Mouse (Mus musculus): Measurements from ENCODE around the gene Helq. TPM values are rescaled to one million over a fixed set of nuclear protein-coding genes. Genes with fewer than 3 reads are reported as not detected.

Helq gene
- total and polyA plus RNA-seq, 2 experiments from 2014 or later = 9.4 to 11.1 TPM

DNA sequence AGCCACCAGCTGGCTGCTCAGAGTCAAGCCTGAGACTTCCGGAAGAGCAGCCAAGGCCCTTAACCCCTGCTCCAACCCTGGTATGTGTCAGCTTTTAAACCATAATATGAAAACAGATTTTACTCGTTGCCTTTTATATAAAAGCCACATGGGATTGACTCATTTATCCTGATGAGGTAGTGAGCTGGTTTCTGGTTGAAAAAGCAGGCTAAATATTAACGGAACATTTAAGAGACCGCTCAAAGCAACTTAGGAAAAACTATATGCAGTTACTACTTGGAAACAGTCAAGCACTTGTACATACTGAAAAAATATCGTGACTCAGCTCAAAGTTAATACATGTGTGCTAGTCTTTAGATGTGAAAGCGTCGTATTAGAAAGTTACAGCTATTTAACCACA lies 6.1 kb downstream of the Helq start:
- Histone ChIP-seq H3K9me3 (ENCODE audit: low read length) (no peaks in the 10 kb centered on the region), H3K27ac (no peak overlapping the region), H3K36me3 (ENCODE audit: insufficient read depth, low read length) (peaks cover 54% of the 10 kb centered on the region), H3K4me1 (ENCODE audit: insufficient read depth, low read length) (no peaks in the 10 kb centered on the region), H3K4me2 (ENCODE audit: low read depth, low read length) (no peak overlapping the region), H3K4me3 (ENCODE audit: low read length) (no peak overlapping the region), H3K27me3 (ENCODE audit: insufficient read depth, low read length) (no peaks in the 10 kb centered on the region), H3K9ac (replicated peaks; ENCODE audit: low read length) (no peak overlapping the region)
- TF ChIP-seq CTCF (IDR thresholded peaks at IDR 0.05; ENCODE audit: low read depth) = no peak
- 85% methylated on average over 7 of the region's 7 CpGs for WGBS
- DNase-seq (ENCODE audit: low spot score) = no peak
- ATAC-seq = no peak

GRCm38 (mm10) chr5:100787527-100787926 lies 10.9 kb downstream of the Helq start:
- H3K9ac ChIP-seq (replicated peaks; ENCODE audit: low read length) = no peak overlapping the region

DNA sequence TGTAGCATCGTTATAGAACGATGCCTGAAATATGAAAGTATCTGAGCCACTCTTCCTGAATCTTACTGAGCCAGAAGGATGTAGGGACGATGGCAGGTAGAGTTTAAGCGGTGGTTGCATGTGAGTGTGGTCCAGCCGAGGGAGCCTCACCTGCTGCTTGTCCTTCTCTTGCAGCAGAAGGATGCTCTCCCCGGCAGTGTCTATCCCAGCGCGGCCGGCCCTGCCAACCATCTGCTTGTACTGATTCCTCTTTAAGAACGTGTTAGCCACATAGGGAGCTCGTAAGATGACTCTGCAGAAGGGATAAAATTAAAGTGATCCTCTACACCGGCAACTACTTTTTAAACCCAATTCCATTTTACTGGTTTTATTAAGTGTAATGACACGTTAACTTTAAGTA lies 19.4 kb downstream of the Helq start:
- peaks cover 59% of the 10 kb centered on the region for H3K36me3 ChIP-seq (ENCODE audit: insufficient read depth, low read length)
- H3K9ac ChIP-seq (replicated peaks; ENCODE audit: low read length) = no peak overlapping the region
- ATAC-seq (no peak), DNase-seq (ENCODE audit: low spot score) (no peak)
- H3K9me3 ChIP-seq (ENCODE audit: low read length) = no peaks in the 10 kb centered on the region
- WGBS = 96% methylated on average over 13 of the region's 13 CpGs
- H3K27me3 ChIP-seq (ENCODE audit: insufficient read depth, low read length) = no peaks in the 10 kb centered on the region
- H3K27ac ChIP-seq = no peak overlapping the region
- TF ChIP-seq CTCF (IDR thresholded peaks at IDR 0.05; ENCODE audit: low read depth) = no peak
- H3K4me3 ChIP-seq (ENCODE audit: low read length) = no peak overlapping the region
- no peaks in the 10 kb centered on the region for H3K4me1 ChIP-seq (ENCODE audit: insufficient read depth, low read length)
- H3K4me2 ChIP-seq (ENCODE audit: low read depth, low read length) = no peak overlapping the region

More at GRCm38 (mm10) chr5:100787527-100787926, 10.9 kb downstream of the Helq start:
- H3K36me3 ChIP-seq (ENCODE audit: insufficient read depth, low read length) = peaks cover 55% of the 10 kb centered on the region
- 90% methylated on average over 9 of the region's 9 CpGs for WGBS
- ATAC-seq (no peak), DNase-seq (ENCODE audit: low spot score) (no peak)
- H3K4me2 ChIP-seq (ENCODE audit: low read depth, low read length) = no peak overlapping the region
- H3K27ac ChIP-seq = no peak overlapping the region
- H3K4me3 ChIP-seq (ENCODE audit: low read length) = no peak overlapping the region
- no peak for TF ChIP-seq CTCF (IDR thresholded peaks at IDR 0.05; ENCODE audit: low read depth)
- H3K27me3 ChIP-seq (ENCODE audit: insufficient read depth, low read length) = no peaks in the 10 kb centered on the region
- H3K9me3 ChIP-seq (ENCODE audit: low read length) = no peaks in the 10 kb centered on the region
- H3K4me1 ChIP-seq (ENCODE audit: insufficient read depth, low read length) = no peaks in the 10 kb centered on the region

DNA sequence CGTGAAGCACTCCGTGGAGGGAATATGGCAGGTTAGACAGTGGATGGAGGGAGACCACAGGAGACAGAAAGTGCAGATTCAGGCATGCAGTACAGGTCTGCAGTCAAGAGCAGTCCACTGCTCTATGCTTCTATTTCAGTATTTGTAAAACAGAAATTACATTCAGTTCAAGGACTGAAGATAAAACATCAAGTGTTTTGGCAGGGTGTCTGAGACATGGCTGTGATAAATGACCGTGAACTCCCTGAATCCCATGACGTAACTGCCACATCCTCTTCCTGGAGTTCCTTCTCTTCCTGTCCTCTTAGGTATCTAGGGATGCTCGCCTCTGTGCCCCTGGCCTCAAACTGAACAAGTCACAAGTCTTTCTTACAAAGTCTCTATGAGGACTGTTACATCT lies 21.5 kb downstream of the Helq start:
- TF ChIP-seq CTCF (IDR thresholded peaks at IDR 0.05; ENCODE audit: low read depth) = no peak
- no peaks in the 10 kb centered on the region for H3K9me3 ChIP-seq (ENCODE audit: low read length)
- 92% methylated on average over 5 of the region's 5 CpGs for WGBS
- peaks cover 56% of the 10 kb centered on the region for H3K36me3 ChIP-seq (ENCODE audit: insufficient read depth, low read length)
- H3K27ac ChIP-seq = no peak overlapping the region
- no peaks in the 10 kb centered on the region for H3K27me3 ChIP-seq (ENCODE audit: insufficient read depth, low read length)
- no peak overlapping the region for H3K4me3 ChIP-seq (ENCODE audit: low read length)
- H3K4me1 ChIP-seq (ENCODE audit: insufficient read depth, low read length) = no peaks in the 10 kb centered on the region
- no peak for ATAC-seq
- DNase-seq (ENCODE audit: low spot score) = no peak
- no peak overlapping the region for H3K4me2 ChIP-seq (ENCODE audit: low read depth, low read length)
- H3K9ac ChIP-seq (replicated peaks; ENCODE audit: low read length) = no peak overlapping the region

DNA sequence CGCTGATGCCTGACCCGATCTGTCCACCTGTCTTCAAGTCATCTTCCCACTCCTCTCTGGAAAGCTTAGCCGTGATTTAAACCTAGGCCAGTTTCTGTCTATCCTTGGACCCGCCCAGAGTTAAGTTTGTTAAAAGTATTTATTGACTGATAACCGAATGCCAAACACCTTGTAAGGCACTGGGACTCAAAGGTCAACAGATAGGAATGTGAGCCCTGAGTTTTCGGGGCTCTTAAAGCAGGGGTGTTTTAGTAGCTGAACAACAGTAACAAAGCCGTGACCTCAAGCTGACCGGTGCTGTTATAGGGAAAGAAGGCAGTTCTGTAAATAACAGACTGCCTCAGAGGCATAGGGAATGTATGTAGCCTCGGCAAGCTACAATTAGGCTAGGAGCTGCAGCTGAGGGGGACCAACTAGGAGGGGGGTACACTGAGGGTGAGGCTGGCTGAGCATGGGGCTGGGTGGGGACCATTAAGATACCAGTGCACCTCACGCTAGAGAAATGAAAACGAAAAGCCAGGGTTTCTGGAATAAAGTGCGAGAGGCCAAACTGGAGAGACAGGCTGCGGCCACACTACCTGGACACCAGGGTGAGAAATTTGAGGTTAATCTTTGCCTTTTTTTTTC lies 22.5 kb downstream of the Helq start:
- H3K9me3 ChIP-seq (ENCODE audit: low read length) = no peaks in the 10 kb centered on the region
- H3K27ac ChIP-seq = no peak overlapping the region
- DNase-seq (ENCODE audit: low spot score) (no peak), ATAC-seq (no peak)
- 93% methylated on average over 13 of the region's 13 CpGs for WGBS
- H3K9ac ChIP-seq (replicated peaks; ENCODE audit: low read length) = no peak overlapping the region
- peaks cover 62% of the 10 kb centered on the region for H3K36me3 ChIP-seq (ENCODE audit: insufficient read depth, low read length)
- H3K4me2 ChIP-seq (ENCODE audit: low read depth, low read length) = no peak overlapping the region
- no peak overlapping the region for H3K4me3 ChIP-seq (ENCODE audit: low read length)
- no peaks in the 10 kb centered on the region for H3K4me1 ChIP-seq (ENCODE audit: insufficient read depth, low read length)
- no peak for TF ChIP-seq CTCF (IDR thresholded peaks at IDR 0.05; ENCODE audit: low read depth)
- no peaks in the 10 kb centered on the region for H3K27me3 ChIP-seq (ENCODE audit: insufficient read depth, low read length)

DNA sequence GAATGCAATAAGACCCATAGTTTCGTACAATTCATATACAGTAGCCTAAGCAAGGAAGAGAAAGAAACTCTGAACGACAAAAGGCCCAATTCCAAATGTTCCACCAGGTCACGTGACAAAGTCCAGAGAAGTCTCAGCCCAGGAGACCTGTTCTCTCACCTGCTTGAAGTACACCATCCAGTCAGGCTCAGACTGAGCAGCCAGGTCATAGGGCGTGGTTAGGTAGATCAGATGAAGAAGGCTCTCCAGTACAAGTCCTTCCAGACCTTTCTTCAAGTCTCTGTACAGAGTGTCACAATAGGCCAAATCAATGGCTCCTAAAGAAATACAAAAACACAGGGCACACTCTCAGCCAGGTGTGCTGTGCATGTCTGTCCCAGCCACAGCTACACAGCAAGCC lies 26.8 kb downstream of the Helq start:
- H3K27me3 ChIP-seq (ENCODE audit: insufficient read depth, low read length) = no peaks in the 10 kb centered on the region
- no peak for ATAC-seq
- no peak for DNase-seq (ENCODE audit: low spot score)
- no peak overlapping the region for H3K4me2 ChIP-seq (ENCODE audit: low read depth, low read length)
- H3K4me1 ChIP-seq (ENCODE audit: insufficient read depth, low read length) = no peaks in the 10 kb centered on the region
- WGBS = 97% methylated on average over 4 of the region's 4 CpGs
- H3K36me3 ChIP-seq (ENCODE audit: insufficient read depth, low read length) = peaks cover 70% of the 10 kb centered on the region
- H3K4me3 ChIP-seq (ENCODE audit: low read length) = no peak overlapping the region
- no peak for TF ChIP-seq CTCF (IDR thresholded peaks at IDR 0.05; ENCODE audit: low read depth)
- H3K27ac ChIP-seq = no peak overlapping the region
- H3K9me3 ChIP-seq (ENCODE audit: low read length) = no peaks in the 10 kb centered on the region
- no peak overlapping the region for H3K9ac ChIP-seq (replicated peaks; ENCODE audit: low read length)

DNA sequence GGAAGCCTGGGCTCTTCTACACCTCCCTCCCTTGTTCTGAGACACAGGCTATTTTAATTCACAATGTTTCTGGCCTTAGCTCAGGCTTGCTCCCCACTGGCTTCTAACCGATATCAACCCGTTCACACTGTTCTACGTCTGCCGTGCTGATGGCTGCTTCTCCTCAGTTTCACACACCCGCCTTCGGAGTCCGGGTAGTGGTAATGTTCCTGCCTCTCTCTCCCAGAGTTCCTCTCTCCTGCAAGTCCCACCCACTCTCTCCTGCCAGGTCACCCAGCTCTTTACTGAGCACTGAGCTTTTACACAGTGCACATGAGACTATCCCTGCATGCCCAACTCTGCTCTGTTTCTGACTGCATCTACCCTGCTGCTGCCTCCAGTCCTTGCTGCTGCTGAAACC lies 32.4 kb downstream of the Helq start:
- H3K9ac ChIP-seq (replicated peaks; ENCODE audit: low read length) = no peak overlapping the region
- no peak overlapping the region for H3K4me3 ChIP-seq (ENCODE audit: low read length)
- DNase-seq (ENCODE audit: low spot score) (no peak), ATAC-seq (no peak)
- no peaks in the 10 kb centered on the region for H3K4me1 ChIP-seq (ENCODE audit: insufficient read depth, low read length)
- H3K27ac ChIP-seq = no peak overlapping the region
- TF ChIP-seq CTCF (IDR thresholded peaks at IDR 0.05; ENCODE audit: low read depth) = no peak
- no peaks in the 10 kb centered on the region for H3K9me3 ChIP-seq (ENCODE audit: low read length)
- H3K4me2 ChIP-seq (ENCODE audit: low read depth, low read length) = no peak overlapping the region
- 96% methylated on average over 7 of the region's 7 CpGs for WGBS
- H3K27me3 ChIP-seq (ENCODE audit: insufficient read depth, low read length) = no peaks in the 10 kb centered on the region
- H3K36me3 ChIP-seq (ENCODE audit: insufficient read depth, low read length) = peaks cover 70% of the 10 kb centered on the region
